Mouse (Mus musculus) liver, embryonic 16.5 days (tissue): Measurements from ENCODE around the gene Prdm1. TPM values are rescaled to one million over a fixed set of nuclear protein-coding genes. Genes with fewer than 3 reads are reported as not detected.

Experiments
- ATAC-seq: fragments of 200-750 bp; cut with Nextera tagmentation; 2 replicates; pipeline ENCODE4 v1.8.0; 2017; ENCODE audit warnings: low read depth, mild to moderate bottlenecking, moderate number of reproducible peaks, moderate library complexity
- H3K27ac ChIP-seq: fragments of 300-500 bp; sonication (generic); 2 replicates; pipeline ENCODE4 v1.5.1; 2014; ENCODE audit warnings: mild to moderate bottlenecking, low read length
- H3K27me3 ChIP-seq: fragments of 300-500 bp; sonication (generic); 2 replicates; pipeline ENCODE4 v1.6.1; 2014; ENCODE audit warnings: low read depth, low read length, mixed read lengths; ENCODE audit not compliant: control insufficient read depth, insufficient read depth
- H3K36me3 ChIP-seq: fragments of 300-500 bp; sonication (generic); 2 replicates; pipeline ENCODE4 v1.6.1; 2014; ENCODE audit warnings: mild to moderate bottlenecking; ENCODE audit not compliant: control insufficient read depth, insufficient read depth
- H3K4me1 ChIP-seq: fragments of 300-500 bp; sonication (generic); 2 replicates; pipeline ENCODE4 v1.6.1; 2014; ENCODE audit warnings: low read depth, low read length, mixed read lengths; ENCODE audit not compliant: control insufficient read depth
- H3K4me2 ChIP-seq: fragments of 300-500 bp; sonication (generic); 2 replicates; pipeline ENCODE4 v1.6.1; 2014; ENCODE audit warnings: low read depth, low read length, mixed read lengths
- H3K4me3 ChIP-seq: fragments of 300-500 bp; sonication (generic); 2 replicates; pipeline ENCODE4 v1.5.1; 2014; ENCODE audit warnings: low read depth, mild to moderate bottlenecking, low read length
- H3K9ac ChIP-seq: fragments of 300-500 bp; sonication (generic); 2 replicates; pipeline ENCODE4 v1.6.1; 2014; ENCODE audit warnings: low read depth, low read length
- H3K9me3 ChIP-seq: fragments of 300-500 bp; sonication (generic); replicated peaks from 2 replicates; pipeline ENCODE4 v1.6.1; 2016; ENCODE audit warnings: low read length; ENCODE audit not compliant: control insufficient read depth
- WGBS: fragments of 180-500 bp; shearing (Covaris S2); extraction: QIAGEN DNeasy Blood & Tissue Kit; methylation state at CpG from one replicate; pipeline ENCODE4 v1.1.7; 2014; ENCODE audit not compliant: insufficient replicate concordance; 5-methylcytosine and 5-hydroxymethylcytosine counted together
- polyA plus RNA-seq: library from polyadenylated mRNA; unstranded; fragments of >200 nt; fragmentation: Nextera tagmentation; extraction: Ambion mirVana; gene quantifications from 2 replicates; pipeline ENCODE4 v1.2.1, GENCODE M21; 2015

Gene Prdm1
- polyA plus RNA-seq, 1 experiment from 2014 or later = 0.54 TPM

DNA sequence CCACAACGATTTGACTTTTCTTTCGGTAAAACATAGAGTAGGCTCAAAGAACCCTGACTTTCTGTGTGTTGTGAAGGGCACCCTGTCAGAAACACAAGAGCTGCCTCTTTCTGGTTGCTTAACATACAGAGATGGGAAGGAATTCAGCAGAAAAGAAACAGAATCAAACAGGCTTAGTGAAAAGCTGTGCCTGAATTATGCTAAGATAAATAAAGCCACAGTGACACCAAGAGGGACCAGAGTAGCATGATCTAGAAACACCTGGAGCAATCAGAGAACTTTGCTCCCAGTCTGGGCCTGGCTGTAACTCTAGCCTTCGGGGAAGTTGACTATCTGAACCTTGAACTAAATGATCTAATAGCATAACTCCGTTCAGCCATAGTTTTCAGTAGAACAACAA, 73.5 kb downstream of the Prdm1 start:
- WGBS = 51% methylated on average over 4 of the region's 4 CpGs
- Histone ChIP-seq H3K4me1 (peaks cover 7% of the 10 kb centered on the region; the same call in 1 of the 2 replicates), H3K27ac (no peak overlapping the region), H3K36me3 (no peaks in the 10 kb centered on the region), H3K4me3 (no peak overlapping the region), H3K9me3 (no peaks in the 10 kb centered on the region), H3K9ac (no peak overlapping the region), H3K4me2 (no peak overlapping the region), H3K27me3 (peaks cover 29% of the 10 kb centered on the region)
- peak; percentile 51; the same call in 1 of the 2 replicates for ATAC-seq

DNA sequence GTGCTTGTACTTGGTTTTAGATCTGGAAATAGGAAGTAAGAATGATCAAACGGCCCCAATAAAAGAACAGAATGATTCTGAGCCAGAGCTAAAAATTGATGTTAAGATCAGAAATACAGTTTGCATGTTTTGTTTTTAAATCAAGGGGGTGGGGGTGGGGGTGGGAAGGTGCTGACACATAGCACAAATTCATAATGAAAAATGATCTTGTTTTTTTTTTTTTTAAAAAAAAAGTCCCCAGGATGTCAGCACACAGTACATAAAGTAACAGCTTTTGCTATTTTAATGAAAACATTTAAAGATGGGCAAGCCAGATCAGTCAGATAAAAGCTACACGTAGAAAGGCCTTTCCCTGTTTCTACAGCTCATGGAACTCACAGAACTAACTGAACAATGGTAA, 74.2 kb downstream of the Prdm1 start:
- ATAC-seq = no peak
- H3K9ac ChIP-seq = no peak overlapping the region
- WGBS = 34% methylated on average over 2 of the region's 2 CpGs
- H3K4me2 ChIP-seq = no peak overlapping the region
- H3K9me3 ChIP-seq = no peaks in the 10 kb centered on the region
- H3K4me1 ChIP-seq = peaks cover 2% of the 10 kb centered on the region; the same call in 1 of the 2 replicates
- no peak overlapping the region for H3K27ac ChIP-seq
- no peak overlapping the region for H3K4me3 ChIP-seq
- H3K36me3 ChIP-seq = no peaks in the 10 kb centered on the region
- peaks cover 29% of the 10 kb centered on the region for H3K27me3 ChIP-seq

DNA sequence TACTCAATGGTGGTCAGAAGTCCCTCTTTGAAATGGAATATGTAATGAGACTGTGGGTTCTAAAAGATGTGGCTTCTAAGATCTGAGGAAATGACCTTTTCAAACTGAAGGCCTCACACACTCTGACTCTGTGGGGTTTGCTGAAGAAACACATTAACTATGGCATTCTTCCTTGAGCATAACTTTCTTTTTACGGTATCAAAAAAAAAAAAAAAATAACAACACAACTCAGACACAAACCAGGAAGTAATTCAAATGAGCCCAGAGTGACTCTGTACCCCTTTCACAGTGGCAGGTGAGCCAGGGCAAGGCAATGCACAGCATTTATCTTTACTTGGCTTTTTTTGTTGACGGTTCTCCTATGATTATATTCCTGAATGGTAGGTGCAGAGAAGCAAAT, 77.5 kb downstream of the Prdm1 start:
- no peaks in the 10 kb centered on the region; the same call in 1 of the 2 replicates for H3K4me1 ChIP-seq
- 64% methylated on average over 2 of the region's 2 CpGs for WGBS

DNA sequence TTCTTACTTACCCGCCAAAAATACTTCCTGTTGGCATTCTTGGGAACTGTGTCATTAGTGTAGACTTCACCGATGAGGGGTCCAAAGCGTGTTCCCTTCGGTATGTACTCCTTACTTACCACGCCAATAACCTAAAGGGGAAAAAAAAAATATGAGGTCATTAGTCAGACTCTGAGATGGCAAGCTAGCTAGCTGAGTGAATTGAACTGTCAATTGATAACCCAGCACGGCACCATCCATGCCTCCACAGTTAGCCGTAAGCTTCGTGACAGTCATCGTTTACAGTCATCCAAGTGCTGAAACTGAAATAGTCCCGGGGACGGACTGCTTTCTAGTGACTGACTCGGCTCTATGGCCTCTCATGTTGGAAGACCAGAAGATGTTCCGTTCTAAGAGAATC, 78.2 kb downstream of the Prdm1 start:
- Histone ChIP-seq H3K27ac (no peak overlapping the region), H3K27me3 (no peaks in the 10 kb centered on the region), H3K9me3 (no peaks in the 10 kb centered on the region), H3K4me3 (no peak overlapping the region), H3K4me1 (no peaks in the 10 kb centered on the region; the same call in 1 of the 2 replicates), H3K36me3 (no peaks in the 10 kb centered on the region), H3K4me2 (no peak overlapping the region), H3K9ac (no peak overlapping the region)
- WGBS = 69% methylated on average over 13 of the region's 13 CpGs
- ATAC-seq = no peak

More for the DNA sequence above, 77.5 kb downstream of the Prdm1 start:
- H3K9ac ChIP-seq = no peak overlapping the region
- peaks cover 4% of the 10 kb centered on the region for H3K27me3 ChIP-seq
- no peak overlapping the region for H3K4me2 ChIP-seq
- no peak overlapping the region for H3K4me3 ChIP-seq
- no peaks in the 10 kb centered on the region for H3K9me3 ChIP-seq
- no peaks in the 10 kb centered on the region for H3K36me3 ChIP-seq
- no peak for ATAC-seq
- no peak overlapping the region for H3K27ac ChIP-seq

DNA sequence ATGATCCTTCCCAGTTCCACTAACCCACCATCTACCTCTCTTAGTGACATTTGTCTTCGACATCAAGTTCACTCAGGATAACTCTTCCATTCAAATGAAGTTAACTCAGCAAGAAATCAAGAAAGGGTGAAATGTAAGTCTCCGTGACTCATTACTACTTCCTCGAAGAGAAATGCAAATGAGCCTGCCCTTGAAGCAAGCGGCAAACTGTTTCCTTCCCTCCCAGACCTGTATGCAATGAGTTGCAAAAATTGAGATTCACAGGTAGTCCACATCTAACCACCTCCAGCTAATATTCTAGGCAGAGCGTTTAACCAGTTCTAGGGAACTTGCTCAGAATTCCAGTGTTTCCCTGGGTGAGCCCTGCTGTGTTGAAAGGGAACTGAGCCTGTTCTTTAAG, 78.6 kb downstream of the Prdm1 start:
- no peak overlapping the region for H3K9ac ChIP-seq
- no peaks in the 10 kb centered on the region for H3K9me3 ChIP-seq
- H3K4me3 ChIP-seq = no peak overlapping the region
- 39% methylated on average over 5 of the region's 5 CpGs for WGBS
- no peaks in the 10 kb centered on the region; the same call in 1 of the 2 replicates for H3K4me1 ChIP-seq
- no peak overlapping the region for H3K27ac ChIP-seq
- H3K36me3 ChIP-seq = no peaks in the 10 kb centered on the region
- H3K4me2 ChIP-seq = no peak overlapping the region
- H3K27me3 ChIP-seq = no peaks in the 10 kb centered on the region
- ATAC-seq = no peak

DNA sequence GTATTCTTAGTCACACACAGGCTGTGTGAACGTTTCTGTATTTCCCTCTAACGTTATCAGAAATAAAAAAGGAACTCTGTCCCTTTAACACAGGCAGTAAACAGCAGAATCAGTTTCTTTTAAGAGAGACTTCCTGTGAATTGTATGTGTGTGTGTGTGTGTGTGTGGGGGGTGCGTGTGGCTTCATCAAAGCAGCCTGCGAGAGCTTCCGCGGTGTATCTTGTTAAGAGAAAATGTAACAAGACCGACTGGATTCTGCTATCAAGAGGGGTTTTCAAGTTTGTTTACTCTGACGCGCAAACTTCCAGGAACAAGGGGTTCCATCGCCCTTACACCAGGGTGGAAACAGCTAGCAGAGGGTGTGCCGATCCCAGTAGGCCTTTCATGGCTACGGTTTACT, 80.1 kb downstream of the Prdm1 start:
- ATAC-seq = peak; percentile 19; the same call in 1 of the 2 replicates
- Histone ChIP-seq H3K9me3 (no peaks in the 10 kb centered on the region), H3K36me3 (no peaks in the 10 kb centered on the region), H3K4me3 (no peak overlapping the region), H3K4me2 (no peak overlapping the region), H3K9ac (no peak overlapping the region), H3K27ac (no peak overlapping the region), H3K27me3 (no peaks in the 10 kb centered on the region), H3K4me1 (peaks cover 5% of the 10 kb centered on the region)
- WGBS = 15% methylated on average over 12 of the region's 12 CpGs

DNA sequence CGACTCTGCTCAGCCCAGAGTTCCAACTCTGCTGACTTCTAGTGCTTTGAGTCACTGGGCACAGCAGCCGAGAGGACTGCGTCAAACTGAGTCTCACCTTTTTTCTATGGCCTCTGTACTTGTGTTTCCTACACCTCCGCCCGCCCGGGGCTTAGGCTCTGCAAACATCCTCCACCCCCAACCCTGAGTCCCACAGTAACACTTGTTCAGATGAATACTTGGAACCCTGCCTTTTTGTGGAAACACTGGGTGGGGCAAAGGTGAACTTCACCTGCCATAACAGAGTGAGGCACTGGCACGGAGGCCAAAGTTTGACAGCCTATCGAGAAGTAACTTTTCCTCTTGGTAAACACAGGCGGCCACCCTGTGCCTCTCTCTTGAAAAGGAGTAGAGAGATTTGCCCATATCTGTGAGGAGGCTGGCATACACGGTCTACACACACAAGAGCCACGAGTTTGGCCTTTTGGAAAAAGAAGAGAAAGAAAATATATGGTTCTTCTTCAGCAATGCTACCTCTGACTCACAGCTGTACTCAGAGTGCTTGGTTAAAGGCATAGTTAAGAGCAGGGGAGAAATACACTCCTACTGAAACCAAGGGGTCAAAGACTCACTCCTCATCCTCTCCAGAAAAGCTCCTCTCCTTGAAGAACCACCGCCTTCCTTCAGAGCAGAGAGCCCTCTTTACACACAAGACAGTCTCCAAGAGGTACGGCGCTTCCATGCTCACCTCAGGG, 80.7 kb downstream of the Prdm1 start:
- peak; percentile 70 for ATAC-seq
- peaks cover 5% of the 10 kb centered on the region for H3K4me1 ChIP-seq
- no peaks in the 10 kb centered on the region for H3K27me3 ChIP-seq
- no peak overlapping the region for H3K27ac ChIP-seq
- 0 out of 2 replicates have a peak overlapping the region, but pooled peaks have one; percentile 5 for H3K4me2 ChIP-seq
- H3K4me3 ChIP-seq = no peak overlapping the region
- 63% methylated on average over 14 of the region's 14 CpGs for WGBS
- no peaks in the 10 kb centered on the region for H3K9me3 ChIP-seq
- no peaks in the 10 kb centered on the region for H3K36me3 ChIP-seq
- H3K9ac ChIP-seq = no peak overlapping the region

DNA sequence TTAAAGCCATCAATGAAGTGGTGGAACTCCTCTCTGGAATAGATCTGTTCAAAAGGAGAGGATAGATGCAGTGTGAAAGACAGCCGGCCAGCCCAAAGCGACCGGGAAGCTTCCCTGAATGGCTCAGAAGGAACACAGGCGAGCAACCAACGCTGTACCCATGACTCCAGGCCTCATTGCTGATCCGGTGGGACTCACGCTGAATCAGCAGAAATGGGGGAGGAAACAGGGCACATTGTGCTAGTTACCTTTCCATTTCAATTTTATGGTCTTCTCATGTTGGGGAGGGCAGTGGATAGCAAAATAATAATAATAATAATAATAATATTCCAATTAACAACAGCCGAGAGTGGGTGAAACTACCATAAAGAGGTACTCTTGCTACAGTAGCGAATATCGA, 81.3 kb downstream of the Prdm1 start:
- 75% methylated on average over 10 of the region's 10 CpGs for WGBS
- Histone ChIP-seq H3K4me1 (peaks cover 5% of the 10 kb centered on the region), H3K4me3 (no peak overlapping the region), H3K36me3 (no peaks in the 10 kb centered on the region), H3K27ac (no peak overlapping the region), H3K4me2 (no peak overlapping the region), H3K9ac (no peak overlapping the region), H3K9me3 (no peaks in the 10 kb centered on the region), H3K27me3 (no peaks in the 10 kb centered on the region)
- ATAC-seq = no peak

DNA sequence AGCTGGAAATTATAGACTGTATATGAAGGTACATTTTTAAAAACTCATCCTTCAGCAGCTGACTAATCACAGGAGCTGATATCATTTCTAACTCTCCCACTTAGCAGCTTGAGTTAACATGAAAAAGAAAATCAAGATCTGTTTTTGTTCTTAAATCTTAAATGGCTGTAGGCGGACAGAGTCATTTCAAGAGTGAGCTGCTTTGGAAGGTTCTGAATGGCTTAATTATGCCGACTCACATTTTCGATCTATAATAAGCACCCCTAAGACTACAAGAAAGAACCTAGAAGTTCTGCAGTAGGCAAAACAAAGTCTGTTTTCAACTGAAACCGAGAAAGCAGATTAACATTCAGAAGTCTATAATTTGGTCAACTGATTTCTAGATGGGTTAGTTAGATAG, 83.9 kb downstream of the Prdm1 start:
- Histone ChIP-seq H3K4me3 (no peak overlapping the region), H3K36me3 (no peaks in the 10 kb centered on the region), H3K9ac (no peak overlapping the region), H3K4me2 (no peak overlapping the region), H3K9me3 (no peaks in the 10 kb centered on the region), H3K27ac (no peak overlapping the region), H3K27me3 (no peaks in the 10 kb centered on the region), H3K4me1 (peaks cover 5% of the 10 kb centered on the region)
- 55% methylated on average over 4 of the region's 4 CpGs for WGBS
- no peak for ATAC-seq
